Mouse (Mus musculus) monocyte, adult 59 days (primary cell): ENCODE data around the gene Megf9. TPM values are rescaled to one million over a fixed set of nuclear protein-coding genes. Genes with fewer than 3 reads are reported as not detected.

Experiments
- total RNA-seq, 2 experiments: library from RNA; stranded (reverse); gene quantifications; one replicate each; pipeline ENCODE4 v1.2.4; 2023

Megf9 gene
- total RNA-seq: 10 to 100 TPM; 36.5 to 45.2 TPM

DNA sequence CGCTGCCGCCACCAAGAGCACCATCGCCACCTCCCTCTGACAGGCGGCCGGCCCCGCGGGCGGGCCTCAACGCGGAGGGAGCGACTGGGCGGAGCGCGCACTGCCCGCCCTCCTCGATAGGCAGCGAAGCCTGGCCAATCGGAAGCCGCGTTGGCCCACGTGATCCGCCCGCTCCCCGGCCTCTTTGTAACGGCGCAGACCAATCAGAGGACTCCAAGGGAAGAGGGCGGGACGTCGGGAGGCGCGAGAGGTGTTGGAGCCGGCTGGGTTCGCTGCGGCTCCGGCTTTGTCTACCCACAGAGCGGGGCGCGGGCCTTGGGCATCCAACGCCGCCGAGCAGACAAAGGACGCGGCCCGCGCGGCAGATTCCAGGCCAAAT lies at the start of gene Megf9:
TSS of gene Megf9 (minus strand) at position 105 of the 379 bp plus-strand sequence.

DNA sequence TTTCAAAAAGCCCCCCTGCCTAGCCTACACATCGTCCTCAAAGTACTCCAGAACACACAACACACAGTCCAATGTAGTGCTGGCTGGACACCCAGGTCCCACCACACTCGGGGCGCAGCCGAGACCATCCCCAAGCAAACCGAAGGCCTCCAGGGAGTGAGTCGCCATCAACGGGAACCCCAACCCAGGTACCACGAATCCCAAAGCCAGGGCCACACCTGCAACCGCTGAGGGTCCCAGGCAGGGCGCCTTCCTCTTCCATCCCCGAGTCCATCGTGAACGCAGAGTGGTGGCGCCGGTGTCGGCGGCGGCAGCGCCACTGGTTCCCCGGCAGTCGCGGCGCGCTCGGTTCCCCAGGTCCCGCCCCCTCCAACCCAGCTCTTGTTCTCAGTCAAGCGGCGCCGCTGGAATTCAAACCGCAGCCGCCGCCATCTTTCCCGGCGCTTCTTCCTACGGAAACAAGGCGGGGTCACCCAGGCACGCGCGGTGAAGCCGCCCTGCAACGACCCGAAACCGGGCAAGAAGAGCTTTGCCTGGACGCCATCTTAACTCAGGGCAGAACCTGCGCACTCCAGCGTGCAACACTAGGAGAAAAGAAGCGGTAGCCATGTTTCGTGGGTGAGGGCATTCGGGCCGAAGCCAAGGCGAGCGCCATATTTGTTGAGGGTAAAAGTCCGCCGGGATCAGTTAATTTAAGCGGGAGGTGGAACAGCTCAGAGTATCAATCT lies 124.6 kb downstream of the Megf9 start, which contains the start of gene Cdk5rap2:
TSS of gene Cdk5rap2 (minus strand) at position 450 of the 728 bp plus-strand sequence.

Other genes starting within 250 kb of the Megf9 start
- 10 to 100 TPM in 1 of 2 experiments, 1 to 10 TPM in 1; 9.5 to 10.1 TPM for gene Cdk5rap2, start 124.6 kb downstream of the Megf9 start, total RNA-seq